Mouse (Mus musculus) embryo, embryonic 9.5 days (tissue): ENCODE measurements around the gene 9530077C05Rik.
"Not testable (repeated sequence)": the region's sequence is repeated elsewhere in the genome, so short reads cannot be mapped to it uniquely, and the experiment has no call there.

Experiments used
- DNase-seq: peaks from one replicate; pipeline ENCODE4 v3.0.0-alpha.2; 2017; ENCODE audit errors: extremely low spot score

The 9530077C05Rik gene

DNA sequence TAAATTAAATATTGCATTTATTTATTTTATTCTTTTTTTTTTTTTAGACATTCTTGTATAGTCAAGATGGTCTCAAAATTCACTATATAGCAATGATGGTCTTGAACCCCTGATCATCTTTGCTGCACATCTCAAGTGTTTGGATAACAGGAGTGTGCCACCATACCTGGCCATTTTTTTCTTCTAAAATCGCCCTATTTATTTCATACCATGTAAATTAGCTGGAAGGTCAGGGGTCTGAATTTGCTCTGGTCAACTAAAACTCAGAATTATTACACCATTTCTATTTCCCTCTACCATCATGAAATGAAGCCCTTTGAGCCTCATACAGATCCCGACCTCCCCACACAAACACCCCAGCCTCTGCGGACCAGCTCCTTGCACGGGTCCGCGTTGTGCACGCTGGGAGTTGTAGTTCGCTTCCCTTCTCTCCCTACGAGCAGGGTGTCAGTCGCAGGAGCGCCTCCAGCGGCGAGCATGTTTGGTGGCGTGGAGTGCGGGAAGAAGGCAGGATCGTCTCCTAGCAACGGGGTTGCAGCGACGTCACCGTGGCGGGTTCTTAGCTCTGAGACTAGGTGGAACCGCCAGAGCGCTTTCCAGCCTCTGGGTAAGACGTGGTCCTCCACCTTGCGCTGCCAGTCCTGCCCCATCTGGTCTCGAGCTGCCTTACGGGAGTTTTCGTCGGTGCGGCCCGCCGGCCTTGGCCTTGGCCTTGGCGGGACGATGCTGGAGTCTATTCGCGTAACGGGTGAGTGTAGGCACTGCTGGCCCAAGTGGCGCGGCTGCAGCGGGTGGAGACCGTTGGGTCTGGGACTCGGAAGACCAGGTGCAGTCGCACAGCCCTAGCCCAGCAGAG lies at the start of gene 9530077C05Rik:
Gene 9530077C05Rik (plus strand): TSS at position 512 of the 856 bp plus-strand sequence.
- peak; percentile 95 for DNase-seq

DNA sequence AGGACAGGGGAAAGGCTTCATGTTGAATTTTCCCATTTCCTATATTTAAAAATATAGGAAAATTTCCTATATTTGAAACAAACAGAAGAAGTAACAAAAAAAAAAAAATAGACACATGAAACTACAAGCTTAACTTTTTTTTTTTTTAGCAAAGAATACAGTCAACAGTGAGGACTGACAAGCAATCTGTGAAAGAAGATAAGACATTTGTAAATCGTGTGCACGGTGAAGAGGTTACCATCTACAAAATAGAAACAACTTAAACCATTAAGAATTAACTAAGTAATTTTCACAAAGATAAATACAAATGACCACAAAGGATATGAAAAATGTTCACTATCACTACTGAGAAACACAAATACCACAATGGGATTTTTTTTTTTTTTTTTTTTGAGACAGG lies 45.1 kb upstream of the 9530077C05Rik start:
- DNase-seq, result no peak

DNA sequence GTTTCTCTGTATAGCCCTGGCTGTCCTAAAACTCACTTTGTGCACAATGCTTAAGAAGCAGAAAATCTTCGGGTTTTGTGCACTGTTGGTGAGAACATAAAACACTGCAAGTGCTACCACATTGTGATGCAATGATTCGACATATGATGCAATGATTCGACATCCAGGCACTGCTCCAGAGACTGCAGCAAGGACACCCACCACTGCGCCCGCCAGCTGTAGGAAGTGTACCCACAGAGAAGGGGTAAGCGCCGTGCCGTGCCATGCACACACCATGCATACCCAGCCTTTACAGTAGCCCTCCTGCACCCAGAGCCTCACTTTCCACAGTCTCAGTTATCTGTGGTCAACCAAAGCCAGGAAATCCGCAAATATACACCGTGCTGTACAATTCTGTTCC lies 44.7 kb upstream of the 9530077C05Rik start:
- DNase-seq, result no peak

DNA sequence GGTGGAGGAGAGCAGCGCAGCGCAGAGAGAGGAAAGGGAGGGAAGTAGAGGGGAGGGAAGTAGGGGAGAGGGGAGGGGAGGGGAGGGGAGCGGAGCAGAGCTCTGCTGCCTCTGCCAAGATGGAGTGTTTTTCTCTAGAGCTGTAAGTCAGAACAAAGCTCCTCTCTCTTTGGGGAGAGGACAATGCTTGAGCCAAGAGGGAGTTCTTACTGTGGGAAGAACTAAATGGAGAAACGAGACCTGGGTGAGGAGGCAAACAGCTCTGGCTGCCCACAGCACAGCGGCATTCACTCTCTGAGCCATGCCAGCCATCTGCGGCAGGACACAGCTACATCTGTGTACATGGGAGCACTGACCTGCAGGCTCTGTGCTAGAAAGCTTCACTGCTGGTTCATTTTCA lies 43.3 kb upstream of the 9530077C05Rik start:
- no peak for DNase-seq

DNA sequence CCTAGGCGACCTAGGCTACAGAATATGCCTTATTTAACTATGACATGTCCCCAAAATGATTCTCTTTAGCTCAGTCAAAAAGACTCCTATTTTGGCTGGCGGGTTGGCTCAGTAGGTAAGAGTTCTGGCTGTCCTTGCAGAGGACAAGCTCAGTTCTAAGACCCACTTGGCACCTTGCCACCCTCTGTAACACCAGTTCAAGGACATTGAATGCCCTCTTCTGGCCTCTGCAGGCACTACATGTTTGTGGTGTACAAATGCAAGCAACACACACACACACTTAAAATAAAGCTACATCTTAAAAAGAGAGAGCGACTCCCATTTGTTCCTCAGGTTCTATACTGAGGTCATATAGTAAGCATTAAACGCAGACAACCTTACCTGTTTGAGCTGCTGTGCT lies 38.6 kb upstream of the 9530077C05Rik start:
- DNase-seq, result no peak

DNA sequence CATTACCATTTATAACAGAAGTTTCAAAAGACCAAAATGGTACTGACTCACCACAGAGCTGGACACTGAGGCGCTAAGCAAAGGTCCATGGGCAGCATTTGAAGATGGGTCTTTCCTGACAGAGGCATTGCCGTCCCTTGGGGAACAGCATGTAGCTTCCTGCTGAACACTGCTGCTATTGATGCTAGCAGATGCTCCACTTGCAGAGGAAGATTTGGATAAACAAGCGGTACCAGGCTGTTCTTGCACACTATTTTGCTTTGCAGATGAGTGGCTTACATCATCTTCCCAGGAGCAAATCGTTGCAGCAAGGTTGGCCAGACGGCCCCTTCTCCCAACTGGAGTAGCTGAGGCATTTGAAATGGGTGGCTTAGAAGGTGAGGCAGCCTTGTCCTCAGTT lies 35.2 kb upstream of the 9530077C05Rik start:
- DNase-seq, result no peak

DNA sequence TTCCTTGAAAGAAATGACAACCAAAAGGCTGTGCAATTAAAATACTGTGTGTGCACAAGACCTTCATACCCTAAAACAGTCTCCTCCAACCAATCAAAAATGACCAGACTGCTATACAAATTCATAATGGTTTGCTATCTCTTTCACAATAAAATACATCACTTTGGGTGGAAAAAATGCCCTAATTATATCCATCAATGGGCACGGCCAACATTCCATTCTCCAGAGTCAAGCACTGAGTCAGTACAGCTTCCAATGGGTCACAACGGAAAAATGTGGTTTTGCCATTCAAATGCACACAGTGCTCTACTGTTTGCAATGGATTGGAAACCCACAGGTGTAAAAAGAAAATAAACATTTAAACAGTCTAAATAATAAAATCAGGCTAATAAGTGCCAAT lies 25.4 kb upstream of the 9530077C05Rik start:
- DNase-seq, result no peak

DNA sequence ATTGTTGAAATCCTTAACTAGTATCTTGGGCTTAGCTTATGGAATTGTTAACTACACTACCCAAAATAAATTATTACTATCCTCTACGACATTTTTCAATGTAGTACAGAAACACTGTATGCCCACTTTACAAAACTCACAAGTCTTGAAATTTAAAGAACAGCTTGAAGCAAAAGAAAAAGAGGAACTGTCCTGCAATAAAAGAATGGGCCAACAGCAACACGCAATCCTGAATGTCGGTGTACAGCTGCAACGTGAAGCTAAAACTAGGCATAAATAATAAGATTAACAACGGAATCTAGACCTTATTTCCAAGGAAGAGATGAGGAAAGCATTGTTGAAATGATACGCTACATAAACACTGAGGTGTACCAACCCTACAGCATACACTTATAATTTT lies 23.4 kb upstream of the 9530077C05Rik start:
- no peak for DNase-seq

DNA sequence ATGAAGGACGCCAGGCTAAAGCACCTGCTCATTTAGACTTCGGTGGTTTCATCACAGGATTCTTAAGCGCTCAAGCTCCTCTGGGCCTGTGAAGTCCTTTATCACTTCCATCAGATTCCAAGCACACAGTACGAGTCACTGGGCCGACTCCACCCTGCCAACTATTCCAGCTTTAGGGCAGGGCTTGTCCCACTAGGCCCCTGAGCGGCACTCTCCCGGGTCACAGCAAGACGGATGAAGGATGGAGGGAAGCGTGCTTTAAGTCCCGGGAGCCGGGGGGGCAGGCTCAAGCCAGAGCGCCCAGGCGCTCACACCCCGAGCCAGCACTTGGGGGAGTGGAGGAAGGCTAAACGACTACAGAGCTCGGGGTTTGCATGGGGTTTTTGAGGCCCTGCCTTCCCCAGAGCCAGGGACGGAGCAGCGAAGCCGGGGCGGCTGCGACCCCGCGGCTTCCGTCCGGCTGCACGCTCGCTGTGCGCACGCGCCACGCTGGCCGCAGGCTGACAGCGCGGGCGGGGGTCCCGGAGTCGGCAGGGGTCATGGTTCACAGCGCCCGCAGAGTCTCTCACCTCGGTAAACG lies 22.8 kb upstream of the 9530077C05Rik start:
- DNase-seq, result no peak

DNA sequence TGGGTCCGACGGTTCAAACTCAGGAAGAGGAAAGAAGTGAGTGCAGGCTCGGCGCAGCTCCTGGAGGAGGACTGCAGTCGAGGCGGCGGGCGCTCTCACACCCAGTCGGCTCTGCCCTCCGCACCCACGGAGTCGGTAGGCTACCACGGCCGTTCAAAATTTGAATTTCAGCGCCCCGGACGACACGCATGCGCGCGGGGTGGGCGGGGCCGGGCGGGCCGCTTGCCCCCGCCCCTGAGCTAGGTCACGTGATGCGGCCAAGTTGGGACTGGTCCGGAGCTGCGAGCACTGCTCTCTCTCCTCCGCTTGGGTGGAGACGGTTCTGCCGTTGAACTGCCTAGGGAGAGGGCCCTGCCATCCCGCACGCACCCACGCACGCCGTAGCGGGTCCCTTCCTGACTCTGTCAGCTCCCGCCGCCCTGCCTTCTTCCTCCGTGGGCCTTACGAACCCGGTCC lies 22.3 kb upstream of the 9530077C05Rik start, which contains the start of gene Anln:
Gene Anln (minus strand): TSS at position 168 of the 456 bp plus-strand sequence.
- peak; percentile 96 for DNase-seq

DNA sequence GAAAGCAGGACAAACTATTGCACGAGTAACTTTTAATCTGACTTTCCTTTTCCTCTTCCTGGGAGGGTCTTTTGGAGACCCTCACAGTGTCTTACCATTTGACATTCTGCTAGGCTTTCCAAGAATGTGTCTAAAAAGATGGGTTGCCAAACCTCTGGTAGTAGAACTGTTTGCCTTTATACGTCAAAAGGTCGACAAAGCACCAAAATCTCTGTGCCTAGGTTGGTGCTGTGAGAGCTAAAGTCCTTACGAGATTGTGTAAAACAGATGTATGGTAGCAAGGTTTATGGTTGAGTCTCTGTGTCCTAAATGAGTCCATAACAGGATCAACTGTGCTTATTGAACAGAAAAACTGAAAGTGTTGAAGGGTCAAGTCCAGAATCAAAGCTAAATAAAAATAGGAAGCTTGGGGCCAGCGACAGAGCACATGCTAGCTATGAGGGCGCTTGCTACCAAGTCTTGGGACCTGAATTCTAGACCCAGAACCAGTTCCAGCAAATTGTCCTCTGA lies 21.5 kb upstream of the 9530077C05Rik start:
- DNase-seq, result no peak

DNA sequence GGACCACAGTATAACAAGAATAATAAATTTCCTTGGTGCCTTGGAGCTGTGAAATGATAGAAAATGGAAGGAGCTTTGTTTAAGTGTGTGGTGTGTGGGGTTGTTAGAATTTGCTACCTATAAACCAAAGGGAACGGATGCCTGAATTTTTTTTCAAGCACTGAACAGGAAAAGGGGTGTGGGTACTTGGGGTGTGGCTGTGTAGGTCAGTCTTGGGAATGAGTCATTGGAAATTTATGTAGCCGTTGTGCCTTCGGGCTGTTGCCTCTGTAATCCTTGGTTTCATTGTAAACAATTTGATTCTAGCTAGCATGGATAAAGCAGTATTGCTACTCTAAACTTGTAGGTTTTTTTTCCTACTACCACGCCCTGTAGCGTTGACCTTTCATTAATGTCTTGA lies 20.9 kb upstream of the 9530077C05Rik start:
- DNase-seq, result no peak

DNA sequence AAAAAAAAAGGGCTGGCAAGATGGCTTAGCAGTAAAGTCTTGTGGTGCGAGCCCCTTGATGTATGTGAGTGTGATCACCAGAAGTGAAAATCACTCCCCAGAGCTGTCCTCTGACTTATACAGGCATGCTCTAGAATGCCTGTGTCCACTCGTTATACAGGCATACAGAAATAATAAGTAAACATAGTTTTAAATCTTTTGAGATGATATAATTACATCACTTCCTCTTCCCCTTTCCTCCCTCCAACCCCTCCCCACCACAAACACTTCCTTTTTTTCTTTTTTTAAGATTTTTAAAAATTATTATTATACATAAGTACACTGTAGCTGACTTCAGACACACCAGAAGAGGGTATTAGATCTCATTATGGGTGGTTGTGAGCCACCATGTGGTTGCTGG lies 16.6 kb upstream of the 9530077C05Rik start:
- no peak for DNase-seq

DNA sequence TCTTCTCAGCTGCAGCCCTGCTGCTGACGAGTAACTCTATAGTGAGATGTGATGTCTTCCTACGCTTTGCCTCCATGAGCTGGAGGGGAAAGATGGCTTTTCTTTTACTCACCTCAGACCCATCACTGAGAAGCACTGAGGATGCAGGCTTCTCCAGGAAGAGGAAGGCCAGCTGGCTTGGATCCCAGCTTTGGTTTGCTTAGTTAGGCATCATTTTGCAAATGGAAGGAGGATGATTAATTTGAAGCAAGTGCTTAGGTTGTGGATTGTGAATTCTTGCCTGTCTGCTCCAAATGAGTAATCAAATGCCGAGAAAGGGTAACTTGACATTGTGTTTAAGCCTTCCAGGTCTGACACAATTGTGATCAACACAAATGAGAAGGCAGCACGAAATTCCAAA lies 12.3 kb upstream of the 9530077C05Rik start:
- DNase-seq, result no peak

DNA sequence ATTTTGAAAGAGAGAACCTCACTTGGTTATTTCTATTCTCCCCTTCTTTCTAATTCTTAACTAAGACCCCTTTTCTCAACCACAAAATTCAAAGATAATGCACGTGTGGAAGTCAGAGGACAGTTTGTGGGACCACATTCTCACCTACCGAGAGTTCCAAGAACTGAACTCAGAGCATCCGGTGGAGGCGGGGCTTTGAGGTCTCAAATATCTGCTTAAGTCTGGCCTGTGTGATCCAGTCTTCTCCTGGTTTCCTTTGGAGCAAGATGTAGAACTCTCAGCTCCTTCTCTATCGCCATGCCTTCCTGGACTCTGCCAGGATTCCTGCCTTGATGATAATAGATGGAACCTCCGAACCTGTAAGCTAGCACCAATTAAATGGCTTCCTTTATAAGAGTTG lies 9.3 kb upstream of the 9530077C05Rik start:
- no peak for DNase-seq

DNA sequence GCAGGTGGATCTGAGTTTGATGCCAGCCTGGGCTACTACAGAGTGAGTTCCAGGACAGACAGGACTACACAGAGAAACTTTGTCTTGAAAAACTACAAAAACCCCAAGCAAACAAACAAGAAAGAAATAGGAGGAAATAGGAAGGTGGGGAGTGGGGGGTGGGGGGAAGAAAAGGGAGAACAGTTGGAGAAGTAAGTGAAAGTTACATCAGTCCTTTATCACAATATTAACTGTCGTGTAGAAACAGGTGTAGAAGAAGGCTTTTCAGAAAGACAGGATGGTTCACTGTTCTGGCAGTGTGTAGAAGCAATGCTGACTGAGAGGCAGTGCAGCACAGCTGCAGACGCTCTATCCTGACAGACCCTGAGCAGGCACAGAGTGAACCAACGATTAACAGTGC lies 8.3 kb upstream of the 9530077C05Rik start:
- DNase-seq, result no peak

DNA sequence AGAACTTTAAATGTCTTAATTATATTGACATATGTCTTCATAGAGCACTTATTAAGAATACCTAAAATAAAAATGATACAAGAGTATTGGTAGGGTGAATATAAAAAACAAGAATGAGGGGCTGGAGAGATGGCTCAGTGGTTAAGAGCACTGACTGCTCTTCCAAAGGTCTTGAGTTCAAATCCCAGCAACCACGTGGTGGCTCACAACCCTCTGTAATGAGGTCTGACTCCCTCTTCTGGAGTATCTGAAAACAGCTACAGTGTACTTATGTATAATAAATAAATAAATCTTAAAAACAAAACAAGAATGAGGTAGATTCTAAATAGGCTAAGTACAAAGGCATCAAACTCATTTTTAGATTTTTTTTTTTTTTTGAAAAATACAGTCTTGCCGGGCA lies 7.8 kb upstream of the 9530077C05Rik start:
- not testable (repeated sequence) for DNase-seq

DNA sequence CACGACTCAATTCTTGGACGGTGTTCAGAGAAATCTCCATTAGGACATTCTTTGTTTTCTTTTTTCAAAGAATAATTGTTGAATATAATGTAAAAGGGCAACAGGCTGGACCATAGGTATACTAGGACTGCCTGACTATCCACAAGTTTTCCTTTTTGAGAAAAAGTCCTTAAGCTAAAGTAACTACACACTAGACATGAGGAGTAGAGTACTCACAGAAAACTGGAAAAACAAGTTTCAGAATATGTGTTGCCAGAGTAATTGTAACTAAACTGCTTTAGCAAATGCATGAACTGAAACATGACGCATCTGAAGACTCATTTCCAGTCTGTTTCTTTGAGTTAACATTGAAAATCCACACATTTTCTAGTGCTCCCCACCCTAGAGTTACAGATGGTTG lies 5.9 kb upstream of the 9530077C05Rik start:
- DNase-seq, result no peak

DNA sequence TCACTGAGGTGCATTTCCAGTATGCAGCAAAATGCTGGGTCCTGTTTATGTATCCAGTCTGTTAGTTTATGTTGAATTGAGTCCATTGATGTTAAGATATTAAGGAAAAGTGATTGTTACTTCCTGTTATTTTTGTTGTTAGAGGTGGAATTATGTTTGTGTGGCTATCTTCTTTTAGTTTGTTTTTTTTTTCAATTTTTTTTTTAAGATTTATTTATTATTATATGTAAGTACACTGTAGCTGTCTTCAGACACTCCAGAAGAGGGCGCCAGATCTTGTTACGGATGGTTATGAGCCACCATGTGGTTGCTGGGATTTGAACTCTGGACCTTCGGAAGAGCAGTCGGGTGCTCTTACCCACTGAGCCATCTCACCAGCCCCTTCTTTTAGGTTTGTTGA lies 3.7 kb upstream of the 9530077C05Rik start:
- not testable (repeated sequence) for DNase-seq

DNA sequence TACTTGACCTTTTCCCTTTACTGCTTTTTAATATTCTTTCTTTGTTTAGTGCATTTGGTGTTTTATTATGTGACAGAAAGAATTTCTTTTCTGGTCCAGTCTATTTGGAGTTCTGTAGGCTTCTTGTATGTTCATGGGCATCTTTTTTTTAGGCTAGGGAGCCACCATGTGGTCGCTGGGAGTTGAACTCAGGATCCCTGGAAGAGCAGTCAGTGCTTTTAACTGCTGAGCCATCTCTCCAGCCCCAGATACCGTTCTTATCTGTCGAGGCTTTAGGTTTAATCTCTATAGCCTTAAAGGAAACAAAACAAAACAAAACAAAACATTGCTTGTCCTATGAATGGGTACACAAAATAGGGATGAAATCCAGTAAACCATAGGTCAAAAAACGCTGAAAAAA lies 3.0 kb upstream of the 9530077C05Rik start:
- not testable (repeated sequence) for DNase-seq

DNA sequence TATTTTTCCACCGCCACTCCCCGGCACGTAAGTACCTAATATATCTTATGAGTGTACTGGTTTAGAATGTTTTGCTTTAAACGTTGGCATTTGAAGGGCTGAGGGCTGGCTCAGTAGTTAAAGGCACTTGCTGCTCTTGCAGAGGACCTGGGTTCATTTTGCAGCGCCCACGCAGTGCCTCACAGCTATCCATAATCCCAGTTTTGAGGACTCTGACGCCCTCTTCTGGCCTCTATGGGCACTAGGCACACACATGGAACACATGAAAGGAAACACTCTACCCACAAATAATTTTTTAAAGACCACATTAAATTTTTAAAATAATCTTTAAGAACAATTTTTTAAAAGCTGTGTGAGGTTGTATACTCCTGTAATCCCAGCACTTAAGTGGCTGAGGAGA lies 1.8 kb upstream of the 9530077C05Rik start:
- DNase-seq, result no peak

DNA sequence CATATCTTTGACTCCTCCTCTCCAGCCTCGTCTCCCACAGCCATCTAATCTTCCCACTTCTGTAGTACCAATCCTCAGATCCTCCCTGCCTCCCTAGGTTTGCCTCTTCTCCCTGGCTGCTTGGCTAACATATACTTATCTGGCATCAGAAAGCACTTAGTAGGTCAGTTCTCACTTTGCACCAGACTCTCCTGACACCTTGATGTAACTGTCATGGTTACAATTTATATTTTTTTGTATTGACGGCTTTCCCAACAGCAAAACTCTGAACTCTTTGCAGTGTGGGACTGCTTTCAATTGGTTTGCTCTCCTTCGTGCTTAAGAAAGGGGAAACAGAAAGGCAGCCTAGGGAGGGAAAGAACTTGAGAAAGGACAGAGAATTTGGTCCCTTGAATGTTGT lies 4.9 kb downstream of the 9530077C05Rik start:
- no peak for DNase-seq

DNA sequence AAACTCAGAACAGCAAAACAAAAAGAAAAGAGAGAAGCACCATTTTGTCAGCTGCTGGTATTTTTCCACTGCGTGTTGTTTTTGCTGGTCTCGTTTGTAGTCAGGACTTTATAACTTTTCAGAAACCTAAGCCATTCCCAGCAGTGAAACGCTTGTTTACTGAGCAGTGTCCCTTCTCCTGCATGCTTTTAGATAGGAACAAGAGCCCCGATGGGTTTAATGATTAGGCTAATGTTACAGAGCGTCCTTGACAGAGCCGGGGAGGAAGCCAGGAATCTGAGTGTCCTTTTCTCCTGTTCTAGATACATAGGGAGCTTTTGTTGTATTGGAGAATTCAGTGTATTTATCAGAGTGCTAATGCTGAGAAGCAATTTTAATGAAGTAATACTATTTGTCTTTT lies 6.2 kb downstream of the 9530077C05Rik start:
- DNase-seq, result no peak
